Mouse (Mus musculus): Measurements from ENCODE around the gene Ube2v1.

- no peak for TF ChIP-seq POLR2A (IDR thresholded peaks at IDR 0.05; ENCODE audit: low read depth, low read length)
- TF ChIP-seq CTCF (conservative IDR thresholded peaks at IDR 0.05; ENCODE audit: insufficient read depth, insufficient read length, low read depth, low read length), result no peak
These were observed 9.5 kb downstream of the Ube2v1 start for GRCm38 (mm10) chr2:167622352-167622751.

All from kidney, adult 2 months (tissue).